Mouse (Mus musculus) bone marrow, adult 2 months (tissue): ENCODE measurements around the gene Zfp955a.
"Not testable (repeated sequence)": the region's sequence is repeated elsewhere in the genome, so short reads cannot be mapped to it uniquely, and the experiment has no call there.

Experiments
- CTCF ChIP-seq: fragments of 200-500 bp; IDR thresholded peaks from 2 replicates; pipeline ENCODE4 v1.5.1; 2011; ENCODE audit warnings: low read length, control low read depth; ENCODE audit not compliant: control insufficient read depth, insufficient read depth
- POLR2A ChIP-seq: fragments of 200-500 bp; IDR thresholded peaks from 2 replicates; pipeline ENCODE4 v1.6.1; 2011; ENCODE audit warnings: low read depth, mild to moderate bottlenecking, control low read depth, low read length, borderline replicate concordance; ENCODE audit not compliant: control insufficient read depth

DNA sequence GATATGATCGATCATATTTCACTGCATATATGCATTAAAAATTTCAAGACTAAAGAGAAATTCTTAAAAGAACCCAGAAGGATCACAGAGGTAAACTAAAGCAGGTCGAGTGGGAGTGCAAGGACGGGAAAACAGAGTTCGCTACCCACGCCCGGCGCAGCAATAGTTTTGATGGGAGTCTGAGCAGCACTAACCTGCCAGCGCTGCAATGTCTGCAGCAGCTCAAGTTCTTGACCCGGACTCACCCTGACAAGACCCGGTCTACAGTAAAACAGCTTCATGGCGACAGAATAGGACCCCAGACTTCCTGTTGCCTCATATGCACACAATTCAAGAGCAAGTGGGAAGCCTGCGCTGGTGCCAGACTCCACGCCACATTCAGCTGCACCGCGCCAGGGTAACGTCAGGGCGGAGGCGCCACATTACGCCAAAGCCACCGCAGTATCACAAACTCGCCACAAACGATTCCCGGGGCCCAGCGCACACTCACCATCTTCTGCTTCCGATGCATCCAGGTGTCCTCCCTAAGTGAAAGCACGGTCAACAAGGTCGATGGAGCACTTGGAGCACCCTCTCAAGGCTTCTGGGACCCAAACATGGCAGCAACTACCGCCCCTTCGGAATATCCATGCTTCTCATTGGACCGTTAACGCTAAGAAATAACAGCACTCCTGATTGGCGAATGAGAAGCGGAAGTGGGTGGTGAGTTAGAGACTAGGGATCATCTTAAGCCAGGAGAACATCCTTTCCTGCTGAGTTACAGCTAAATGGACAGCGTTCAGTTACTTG is at the start of gene Zfp955a:
- not testable (repeated sequence) for TF ChIP-seq CTCF, POLR2A
